Mouse (Mus musculus): Measurements from ENCODE around the gene Cbr3. TPM values are rescaled to one million over a fixed set of nuclear protein-coding genes. Genes with fewer than 3 reads are reported as not detected.

The Cbr3 gene
- polyA plus RNA-seq, 1 experiment: 30.6 TPM

DNA sequence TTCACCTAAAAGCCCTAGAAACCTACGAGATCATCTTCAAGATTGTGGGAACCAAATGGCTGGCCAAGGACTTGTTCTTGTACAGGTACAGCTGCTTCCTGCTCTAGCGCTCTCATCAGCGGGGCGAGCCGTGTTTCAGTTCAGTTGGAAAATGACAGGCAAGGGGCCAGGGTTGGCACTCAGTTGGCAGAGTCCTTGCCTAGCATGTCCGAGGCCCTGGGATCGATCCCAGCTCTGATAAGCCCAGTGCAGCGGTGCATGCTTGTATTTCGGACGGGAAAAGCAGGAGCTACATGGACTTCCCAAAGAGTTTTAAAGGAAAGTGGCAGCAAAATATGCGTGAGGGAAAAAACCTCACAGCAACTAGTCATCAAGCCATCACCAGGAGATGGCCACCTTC is 56.2 kb downstream of the Cbr3 start:
- H3ac ChIP-seq (ENCODE audit: control insufficient read depth, insufficient read length, low read depth): no peak overlapping the region
- TF ChIP-seq USF1 (IDR thresholded peaks at IDR 0.05; ENCODE audit: low read depth) (no peak), MYOD1 (IDR thresholded peaks at IDR 0.05; ENCODE audit: control insufficient read depth, insufficient read length, low read depth) (no peak), FOSL1 (IDR thresholded peaks at IDR 0.05; ENCODE audit: insufficient read depth, low read length, poor library complexity, severe bottlenecking) (no peak), MYOG (IDR thresholded peaks at IDR 0.05; ENCODE audit: control insufficient read depth, extremely low read depth, insufficient read length) (no peak), CEBPB (IDR thresholded peaks at IDR 0.05; ENCODE audit: low read depth) (no peak), MAX (IDR thresholded peaks at IDR 0.05) (no peak), CTCF (IDR thresholded peaks at IDR 0.05; ENCODE audit: control insufficient read depth, insufficient read depth, insufficient read length) (no peak)
- H3K4me3 ChIP-seq (ENCODE audit: insufficient read depth, poor library complexity, severe bottlenecking): no peak overlapping the region
- H3K36me3 ChIP-seq (ENCODE audit: control insufficient read depth, insufficient read depth): no peaks in the 10 kb centered on the region
- no peaks in the 10 kb centered on the region for H3K79me2 ChIP-seq (ENCODE audit: control insufficient read depth, insufficient read depth)
- no peaks in the 10 kb centered on the region for H3K79me3 ChIP-seq (ENCODE audit: low read depth)
- H3K27me3 ChIP-seq (ENCODE audit: control insufficient read depth, insufficient read depth, insufficient read length): no peaks in the 10 kb centered on the region

Other genes starting within 250 kb of the Cbr3 start
- gene Setd4, start 79.2 kb upstream of the Cbr3 start, polyA plus RNA-seq (2012; fragmentation: generic; extraction: Trizol): 6.2 TPM
- gene Cbr1, start 77.4 kb upstream of the Cbr3 start, polyA plus RNA-seq (2012; fragmentation: generic; extraction: Trizol): 18.2 TPM
- gene Gm5678, start 55.1 kb upstream of the Cbr3 start, polyA plus RNA-seq (2012; fragmentation: generic; extraction: Trizol): not detected
- 3.1 TPM for gene Dop1b, start 28.7 kb downstream of the Cbr3 start, polyA plus RNA-seq (2012; fragmentation: generic; extraction: Trizol)
- 8.0 TPM for gene Morc3, start 148.9 kb downstream of the Cbr3 start, polyA plus RNA-seq (2012; fragmentation: generic; extraction: Trizol)
- gene Chaf1b, start 200.7 kb downstream of the Cbr3 start, polyA plus RNA-seq (2012; fragmentation: generic; extraction: Trizol): 55.5 TPM